Mouse (Mus musculus) skeletal muscle tissue, postnatal 0 days (tissue): ENCODE results near the gene Trim28. TPM values are rescaled to one million over a fixed set of nuclear protein-coding genes. Genes with fewer than 3 reads are reported as not detected.

Experiments used
- polyA plus RNA-seq: library from polyadenylated mRNA; unstranded; fragments of >200 nt; fragmentation: Nextera tagmentation; extraction: Ambion mirVana; gene quantifications from 2 replicates; pipeline ENCODE4 v1.2.1, GENCODE M21; 2015

Trim28 gene
- 76.9 and 85.0 TPM in 2 replicates for polyA plus RNA-seq

DNA sequence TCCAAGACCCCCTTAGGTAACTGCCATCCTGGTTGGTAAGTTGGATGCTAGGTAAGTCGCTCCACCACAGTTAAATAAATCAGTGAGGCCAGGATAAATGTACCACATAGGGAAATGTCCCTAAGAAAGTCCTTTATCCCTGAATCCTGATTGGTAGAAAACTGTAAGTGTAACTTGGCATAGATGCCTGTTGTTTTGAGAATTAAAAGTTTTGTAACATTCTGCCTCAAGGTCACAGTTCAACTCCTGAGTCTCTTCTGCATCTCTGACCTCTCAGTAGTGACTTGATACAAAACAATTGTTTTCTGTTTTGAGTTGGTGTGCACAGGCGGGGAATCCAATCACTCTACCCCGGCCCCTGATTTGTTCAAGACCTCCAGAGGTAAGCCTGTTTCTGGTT, at the start of gene Trim28:
Trim28 (plus strand) TSS at position 264 of the 400 bp plus-strand sequence.

DNA sequence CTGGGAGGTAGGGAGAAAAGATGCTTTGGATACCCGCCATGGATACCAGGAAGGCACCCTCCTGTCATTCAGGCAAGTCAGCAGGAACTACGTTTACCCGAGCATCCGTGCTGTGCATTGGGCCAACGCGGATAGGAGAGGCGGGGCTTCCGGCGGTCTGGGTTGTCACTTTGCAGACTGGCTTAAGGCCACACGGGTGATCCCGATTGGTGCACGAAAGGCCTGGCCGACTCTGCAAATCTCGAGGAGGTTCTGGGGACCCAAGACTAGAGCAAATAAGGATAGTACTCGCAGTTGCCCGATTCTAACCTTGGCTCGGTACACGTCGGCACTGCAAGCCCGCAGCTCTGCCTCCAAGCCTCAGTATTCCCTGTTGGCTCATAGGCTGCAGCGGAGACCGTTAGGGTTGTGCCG, 33.2 kb upstream of the Trim28 start, which contains the start of gene Zfp324:
Zfp324 (plus strand) TSS at position 161 of the 414 bp plus-strand sequence.

DNA sequence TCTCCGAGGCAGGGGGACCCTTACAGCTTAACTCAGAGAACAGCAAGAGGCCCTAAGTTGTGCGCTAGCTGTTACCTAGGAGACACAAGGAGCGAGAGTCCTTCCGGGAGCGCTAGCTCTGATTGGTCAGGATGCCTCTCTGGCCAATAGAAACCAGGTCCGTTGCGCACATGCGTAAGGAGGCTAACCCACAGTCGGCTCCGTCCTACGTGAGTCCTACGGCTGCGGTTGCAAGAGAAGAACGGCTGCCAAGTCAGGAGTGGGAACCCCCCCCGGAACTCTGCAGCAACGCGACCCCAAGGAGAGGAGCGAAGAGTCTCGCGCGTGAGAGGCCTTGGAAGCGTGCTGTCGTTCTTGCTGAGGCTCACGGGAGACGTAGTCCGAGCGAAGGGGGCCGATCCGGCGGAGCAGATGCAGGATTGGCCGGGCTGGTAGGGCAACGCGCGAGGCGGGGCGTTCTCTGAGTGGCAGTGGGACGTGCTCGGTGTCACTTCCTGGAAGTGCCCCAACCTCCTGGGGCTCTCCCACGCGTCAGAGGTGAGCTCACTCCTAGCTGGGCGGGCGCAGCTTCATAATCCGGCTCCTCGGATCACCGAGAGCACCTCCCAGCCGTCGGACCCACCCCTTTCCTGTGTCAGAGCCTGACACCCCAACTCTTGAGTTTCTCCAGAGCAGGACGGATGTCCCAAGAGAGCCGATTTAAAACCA, 21.1 kb upstream of the Trim28 start, which contains the start of gene Zfp446:
Zfp446 (plus strand) TSS at position 167 of the 708 bp plus-strand sequence.

GRCm38 (mm10) chr7:12998053-12998452, 861 bp upstream of the Trim28 start, which contains the start of gene Slc27a5:
Slc27a5 (minus strand) TSS chr7:12998192.

DNA sequence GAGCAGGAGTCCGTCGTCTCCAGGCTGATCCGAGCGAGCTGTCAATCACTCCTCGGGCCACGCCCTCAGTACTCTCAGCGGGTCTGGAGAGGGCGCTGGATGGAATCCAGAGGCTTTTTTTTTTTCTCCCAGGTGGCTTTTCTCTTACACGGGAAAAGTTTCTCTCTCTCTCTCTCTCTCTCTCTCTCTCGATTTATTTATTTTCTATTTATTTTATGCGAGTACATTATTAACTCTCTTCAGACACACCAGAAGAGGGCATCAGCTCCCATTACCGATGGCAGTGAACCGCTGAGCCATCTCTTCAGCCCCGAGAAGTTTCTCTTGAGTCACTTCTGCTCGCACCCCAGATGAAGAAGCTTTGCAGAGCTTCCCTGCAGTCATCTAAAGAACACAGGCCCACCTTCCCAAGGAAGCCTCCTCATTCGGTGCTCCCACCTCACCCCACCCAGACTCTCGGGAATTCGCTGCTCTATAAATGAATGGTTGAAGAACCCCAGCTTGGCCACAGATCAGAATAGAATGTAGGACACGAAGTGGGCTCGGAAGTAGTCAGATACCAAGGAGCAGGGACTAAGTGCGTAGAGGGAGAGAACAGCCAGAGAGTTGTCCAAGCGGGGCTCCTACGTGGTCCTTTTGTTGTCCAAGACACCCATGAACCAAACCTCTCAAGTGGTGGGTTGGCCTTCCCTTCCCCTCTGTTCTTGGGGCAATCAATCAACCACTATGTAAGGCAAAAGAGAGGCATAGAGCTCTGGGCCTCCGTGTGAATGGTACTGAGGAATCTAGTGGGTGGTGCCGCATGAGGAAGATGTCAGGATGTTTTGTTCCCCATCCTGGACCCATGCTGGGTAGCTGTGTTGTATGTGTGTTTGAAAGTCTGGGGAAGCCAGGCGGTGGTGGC, 11.3 kb downstream of the Trim28 start, which contains the start of gene Zbtb45:
Zbtb45 (minus strand) TSS at position 30 of the 904 bp plus-strand sequence.

GRCm38 (mm10) chr7:13034148-13034977, 35.4 kb downstream of the Trim28 start, which contains the start of gene Chmp2a:
Chmp2a (minus strand) TSS chr7:13034807.

DNA sequence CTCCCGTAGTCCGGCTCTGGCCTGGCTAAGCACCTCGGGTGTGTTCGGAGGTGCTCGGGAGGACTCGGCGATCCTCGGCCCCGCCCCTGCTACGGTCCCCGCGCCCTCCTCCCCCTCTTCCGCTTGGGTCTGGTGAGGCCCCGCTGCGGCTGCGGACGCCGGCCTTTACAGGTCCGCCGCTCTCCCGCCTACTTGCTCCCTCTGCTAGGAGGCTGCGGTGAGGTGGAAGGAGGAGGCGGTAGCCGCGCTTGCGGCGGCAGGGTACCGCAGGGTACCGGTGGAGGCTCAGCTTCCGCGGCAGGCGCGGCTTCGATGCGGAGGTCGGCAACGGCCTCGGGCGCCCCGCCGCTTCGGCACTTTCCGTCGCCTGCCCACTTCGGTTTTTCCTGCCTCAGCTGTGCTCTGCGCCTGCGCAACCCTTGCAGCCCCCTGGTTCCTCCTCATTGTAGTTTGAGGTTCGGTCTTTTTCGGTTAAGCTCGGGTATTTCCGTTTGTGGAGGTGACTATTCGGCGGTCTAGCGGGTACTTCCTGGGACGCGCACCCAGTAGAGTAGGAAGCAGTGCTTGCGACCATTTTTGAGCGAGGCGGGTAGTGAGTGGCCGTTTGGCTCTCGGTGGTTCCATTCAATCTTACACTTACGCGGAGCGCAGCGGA, 39.1 kb downstream of the Trim28 start, which contains the start of gene Ube2m:
Ube2m (minus strand) TSS at position 375 of the 655 bp plus-strand sequence.

GRCm38 (mm10) chr7:13054287-13055010, 55.5 kb downstream of the Trim28 start, which contains the start of gene Mzf1:
Mzf1 (minus strand) TSS chr7:13054764.

Other genes with a start within 250 kb of the Trim28 start
- gene Zscan18, start 195.5 kb upstream of the Trim28 start, polyA plus RNA-seq = 5.5 and 6.5 TPM in 2 replicates
- 6.8 and 7.2 TPM in 2 replicates for gene Zfp329, start 180.3 kb upstream of the Trim28 start, polyA plus RNA-seq
- gene Zfp110, start 164.4 kb upstream of the Trim28 start, polyA plus RNA-seq = 15.4 and 16.0 TPM in 2 replicates
- 1.4 and 1.6 TPM in 2 replicates for gene Zfp128, start 117.9 kb upstream of the Trim28 start, polyA plus RNA-seq
- 3.4 and 3.5 TPM in 2 replicates for gene Zscan22, start 101.3 kb upstream of the Trim28 start, polyA plus RNA-seq
- 512 and 672 TPM in 2 replicates for gene Rps5, start 76.8 kb upstream of the Trim28 start, polyA plus RNA-seq
- 0.15 and 1.4 TPM in 2 replicates for gene Rnf225, start 71.7 kb upstream of the Trim28 start, polyA plus RNA-seq
- gene Zfp324, start 33.3 kb upstream of the Trim28 start, polyA plus RNA-seq = 3.5 and 3.7 TPM in 2 replicates
- gene Zfp446, start 21.3 kb upstream of the Trim28 start, polyA plus RNA-seq = 2.3 and 2.8 TPM in 2 replicates
- gene Slc27a5, start 922 bp upstream of the Trim28 start, polyA plus RNA-seq = 0.28 TPM in 1 of 2 replicates, not detected in the other
- gene Zbtb45, start 10.9 kb downstream of the Trim28 start, polyA plus RNA-seq = 8.3 and 8.9 TPM in 2 replicates
- 150 and 176 TPM in 2 replicates for gene Chmp2a, start 35.7 kb downstream of the Trim28 start, polyA plus RNA-seq
- gene Ube2m, start 39.2 kb downstream of the Trim28 start, polyA plus RNA-seq = 117 and 128 TPM in 2 replicates
- gene Mzf1, start 55.6 kb downstream of the Trim28 start, polyA plus RNA-seq = 0.94 and 0.99 TPM in 2 replicates
- not detected in 2 replicates for gene Vmn1r85, start 96.1 kb downstream of the Trim28 start, polyA plus RNA-seq
- gene Vmn1r86, start 120.8 kb downstream of the Trim28 start, polyA plus RNA-seq = not detected in 2 replicates
- not detected in 2 replicates for gene Vmn1r87, start 141.0 kb downstream of the Trim28 start, polyA plus RNA-seq
- gene Vmn1r88, start 160.5 kb downstream of the Trim28 start, polyA plus RNA-seq = not detected in 2 replicates
- gene Vmn1r89, start 213.9 kb downstream of the Trim28 start, polyA plus RNA-seq = not detected in 2 replicates